Mouse (Mus musculus) erythroblast, adult 5-6 weeks (primary cell): Measurements from ENCODE around the gene Cldn19. TPM values are rescaled to one million over a fixed set of nuclear protein-coding genes. Genes with fewer than 3 reads are reported as not detected.

Source experiments
- ATAC-seq: replicated peaks from 2 replicates; pipeline ENCODE4 v1.8.0; 2016; ENCODE audit warnings: moderate number of reproducible peaks, mild to moderate bottlenecking, moderate TSS enrichment, inconsistent platforms; ENCODE audit not compliant: poor library complexity, low FRiP score, severe bottlenecking
- total RNA-seq, 2 experiments: library from RNA; stranded (forward) in 1 of 2; stranded (reverse) in 1 of 2; fragments of 150-400 nt in 1 of 2; fragments of 200-764, 138-1000 nt in 1 of 2; gene quantifications; 2 replicates each; pipeline versions ENCODE4 v1.2.3 to v1.2.4; 2015 to 2017; ENCODE audit warnings: low replicate concordance in 2 of 2

Cldn19 gene
- total RNA-seq (2015; ENCODE audit: low replicate concordance) (not detected in 2 replicates), total RNA-seq (2017; ENCODE audit: low replicate concordance) (not detected in 2 replicates)

GRCm38 (mm10) chr4:119255351-119255750, at the start of gene Cldn19:
TSS of gene Cldn19 (plus strand) at chr4:119255414.
- ATAC-seq: no peak

- no peak for ATAC-seq
Observed at GRCm38 (mm10) chr4:119216667-119217066, 38.5 kb upstream of the Cldn19 start.

GRCm38 (mm10) chr4:119218169-119218568, 37.0 kb upstream of the Cldn19 start, which contains the start of gene Tmem269:
TSS of gene Tmem269 (minus strand) at chr4:119218217.
- ATAC-seq: no peak

GRCm38 (mm10) chr4:119223696-119224095, 31.5 kb upstream of the Cldn19 start:
- peak; percentile 81 for ATAC-seq

- ATAC-seq: no peak
Observed at GRCm38 (mm10) chr4:119224534-119224933, 30.7 kb upstream of the Cldn19 start.

- no peak for ATAC-seq
Observed at GRCm38 (mm10) chr4:119225719-119226118, 29.5 kb upstream of the Cldn19 start.

GRCm38 (mm10) chr4:119226751-119227150, 28.5 kb upstream of the Cldn19 start:
- ATAC-seq: peak; percentile 32; the same call in 1 of the 2 replicates

GRCm38 (mm10) chr4:119232410-119233255, 22.6 kb upstream of the Cldn19 start, which contains the start of the genes AU022252 and P3h1:
TSS of gene AU022252 (minus strand) at chr4:119232712.
TSS of gene P3h1 (plus strand) at chr4:119232915.
- ATAC-seq: peak; percentile 96

GRCm38 (mm10) chr4:119233256-119233901, 21.8 kb upstream of the Cldn19 start:
- peak; percentile 11; the same call in 1 of the 2 replicates for ATAC-seq

GRCm38 (mm10) chr4:119234348-119234747, 20.9 kb upstream of the Cldn19 start:
- no peak for ATAC-seq

- 0 out of 2 replicates have a peak, but pooled peaks have one; percentile 31 for ATAC-seq
Observed at GRCm38 (mm10) chr4:119238661-119239060, 16.6 kb upstream of the Cldn19 start.

- peak; percentile 82 for ATAC-seq
Observed at GRCm38 (mm10) chr4:119239181-119239682, 16.0 kb upstream of the Cldn19 start.

- ATAC-seq: no peak
Observed at GRCm38 (mm10) chr4:119241664-119242063, 13.6 kb upstream of the Cldn19 start.

GRCm38 (mm10) chr4:119242571-119242970, 12.6 kb upstream of the Cldn19 start:
- ATAC-seq: no peak

GRCm38 (mm10) chr4:119244468-119245240, 10.6 kb upstream of the Cldn19 start:
- ATAC-seq: no peak

- no peak for ATAC-seq
Observed at GRCm38 (mm10) chr4:119245556-119245955, 9.7 kb upstream of the Cldn19 start.

- no peak for ATAC-seq
Observed at GRCm38 (mm10) chr4:119245961-119246360, 9.3 kb upstream of the Cldn19 start.

GRCm38 (mm10) chr4:119246688-119247225, 8.5 kb upstream of the Cldn19 start:
- ATAC-seq: no peak

GRCm38 (mm10) chr4:119247462-119248235, 7.6 kb upstream of the Cldn19 start:
- peak; percentile 59; the same call in 1 of the 2 replicates for ATAC-seq
